Mouse (Mus musculus) hindbrain, embryonic 16.5 days (tissue): ENCODE measurements around the gene Fance. TPM values are rescaled to one million over a fixed set of nuclear protein-coding genes. Genes with fewer than 3 reads are reported as not detected.

ENCODE experiments used
- ATAC-seq: fragments of 200-750 bp; cut with Nextera tagmentation; 2 replicates; pipeline ENCODE4 v1.8.0; 2017; ENCODE audit warnings: moderate TSS enrichment, moderate library complexity
- H3K27ac ChIP-seq: fragments of 300-500 bp; sonication (generic); 2 replicates; pipeline ENCODE4 v1.5.1; 2014; ENCODE audit warnings: low read depth, mild to moderate bottlenecking, control low read depth, low read length, moderate library complexity
- H3K27me3 ChIP-seq: fragments of 300-500 bp; sonication (generic); replicated peaks from 2 replicates; pipeline ENCODE4 v1.6.1; 2014; ENCODE audit warnings: low read length; ENCODE audit not compliant: control insufficient read depth, insufficient read depth
- H3K36me3 ChIP-seq: fragments of 300-500 bp; sonication (generic); 2 replicates; pipeline ENCODE4 v1.6.1; 2014; ENCODE audit warnings: mild to moderate bottlenecking, low read length, moderate library complexity, mixed read lengths; ENCODE audit not compliant: control insufficient read depth, insufficient read depth
- H3K4me1 ChIP-seq: fragments of 300-500 bp; sonication (generic); 2 replicates; pipeline ENCODE4 v1.6.1; 2014; ENCODE audit warnings: low read depth, low read length; ENCODE audit not compliant: control insufficient read depth, insufficient read depth
- H3K4me2 ChIP-seq: fragments of 300-500 bp; sonication (generic); 2 replicates; pipeline ENCODE4 v1.6.1; 2014; ENCODE audit warnings: mild to moderate bottlenecking, low read length, control low read depth, moderate library complexity
- H3K4me3 ChIP-seq: fragments of 300-500 bp; sonication (generic); 2 replicates; pipeline ENCODE4 v1.5.1; 2014; ENCODE audit warnings: mild to moderate bottlenecking, low read length, control low read depth, moderate library complexity
- H3K9ac ChIP-seq: fragments of 300-500 bp; sonication (generic); 2 replicates; pipeline ENCODE4 v1.6.1; 2014; ENCODE audit warnings: low read depth, mild to moderate bottlenecking, control low read depth, low read length, moderate library complexity
- H3K9me3 ChIP-seq: fragments of 300-500 bp; sonication (generic); 2 replicates; pipeline ENCODE4 v1.6.1; 2014; ENCODE audit warnings: mild to moderate bottlenecking, low read length, moderate library complexity; ENCODE audit not compliant: control insufficient read depth
- WGBS: fragments of 180-500 bp; shearing (Covaris S2); extraction: QIAGEN DNeasy Blood & Tissue Kit; methylation state at CpG from one replicate; pipeline ENCODE4 v1.1.7; 2014; 5-methylcytosine and 5-hydroxymethylcytosine counted together
- polyA plus RNA-seq: library from polyadenylated mRNA; unstranded; fragments of >200 nt; fragmentation: Nextera tagmentation; extraction: Ambion mirVana; gene quantifications from 2 replicates; pipeline ENCODE4 v1.2.1, GENCODE M21; 2015

The Fance gene
- polyA plus RNA-seq, 1 experiment from 2014 or later: 25.0 TPM

GRCm38 (mm10) chr17:28278156-28278555 lies 35.2 kb upstream of the Fance start:
- Histone ChIP-seq H3K27me3 (no peaks in the 10 kb centered on the region), H3K4me2 (no peak overlapping the region), H3K4me3 (no peak overlapping the region), H3K36me3 (no peaks in the 10 kb centered on the region), H3K27ac (no peak overlapping the region), H3K9me3 (no peaks in the 10 kb centered on the region), H3K9ac (no peak overlapping the region), H3K4me1 (peaks cover 18% of the 10 kb centered on the region; the same call in 1 of the 2 replicates)
- ATAC-seq: no peak
- 78% methylated on average over 3 of the region's 3 CpGs for WGBS

GRCm38 (mm10) chr17:28279236-28279635 lies 34.1 kb upstream of the Fance start:
- H3K36me3 ChIP-seq: no peaks in the 10 kb centered on the region
- no peaks in the 10 kb centered on the region for H3K27me3 ChIP-seq
- H3K4me3 ChIP-seq: no peak overlapping the region
- no peak for ATAC-seq
- H3K9ac ChIP-seq: no peak overlapping the region
- H3K9me3 ChIP-seq: no peaks in the 10 kb centered on the region
- no peak overlapping the region for H3K4me2 ChIP-seq
- peaks cover 18% of the 10 kb centered on the region; the same call in 1 of the 2 replicates for H3K4me1 ChIP-seq
- WGBS: 49% methylated on average over 4 of the region's 4 CpGs
- no peak overlapping the region for H3K27ac ChIP-seq

- Histone ChIP-seq H3K9ac (no peak overlapping the region), H3K36me3 (no peaks in the 10 kb centered on the region), H3K4me1 (peaks cover 18% of the 10 kb centered on the region; the same call in 1 of the 2 replicates), H3K4me3 (no peak overlapping the region), H3K9me3 (no peaks in the 10 kb centered on the region), H3K4me2 (no peak overlapping the region), H3K27me3 (no peaks in the 10 kb centered on the region), H3K27ac (no peak overlapping the region)
- WGBS: 66% methylated on average over 15 of the region's 15 CpGs
- peak; percentile 41; the same call in 1 of the 2 replicates for ATAC-seq
These were observed 33.4 kb upstream of the Fance start for GRCm38 (mm10) chr17:28279780-28280422.

GRCm38 (mm10) chr17:28280423-28280800 lies 32.9 kb upstream of the Fance start:
- H3K36me3 ChIP-seq: no peaks in the 10 kb centered on the region
- peaks cover 18% of the 10 kb centered on the region; the same call in 1 of the 2 replicates for H3K4me1 ChIP-seq
- ATAC-seq: 0 out of 2 replicates have a peak, but pooled peaks have one; percentile 10
- no peaks in the 10 kb centered on the region for H3K9me3 ChIP-seq
- no peaks in the 10 kb centered on the region for H3K27me3 ChIP-seq
- H3K27ac ChIP-seq: no peak overlapping the region
- no peak overlapping the region for H3K9ac ChIP-seq
- 82% methylated on average over 7 of the region's 7 CpGs for WGBS
- no peak overlapping the region for H3K4me2 ChIP-seq
- H3K4me3 ChIP-seq: no peak overlapping the region

GRCm38 (mm10) chr17:28280831-28281377 lies 32.4 kb upstream of the Fance start:
- ATAC-seq: no peak

GRCm38 (mm10) chr17:28281866-28282441 lies 31.4 kb upstream of the Fance start:
- 92% methylated on average over 7 of the region's 7 CpGs for WGBS
- peaks cover 22% of the 10 kb centered on the region; the same call in 1 of the 2 replicates for H3K4me1 ChIP-seq

More at GRCm38 (mm10) chr17:28280831-28281377, 32.4 kb upstream of the Fance start:
- Histone ChIP-seq H3K27me3 (no peaks in the 10 kb centered on the region), H3K36me3 (no peaks in the 10 kb centered on the region), H3K27ac (no peak overlapping the region), H3K4me1 (peaks cover 20% of the 10 kb centered on the region; the same call in 1 of the 2 replicates), H3K9ac (no peak overlapping the region), H3K4me2 (no peak overlapping the region), H3K4me3 (no peak overlapping the region), H3K9me3 (no peaks in the 10 kb centered on the region)
- 52% methylated on average over 5 of the region's 5 CpGs for WGBS

GRCm38 (mm10) chr17:28283199-28283598 lies 30.1 kb upstream of the Fance start:
- Histone ChIP-seq H3K36me3 (no peaks in the 10 kb centered on the region), H3K27ac (no peak overlapping the region), H3K4me3 (no peak overlapping the region), H3K4me1 (peaks cover 15% of the 10 kb centered on the region; the same call in 1 of the 2 replicates), H3K27me3 (no peaks in the 10 kb centered on the region), H3K9ac (no peak overlapping the region), H3K4me2 (no peak overlapping the region), H3K9me3 (no peaks in the 10 kb centered on the region)
- no peak for ATAC-seq
- 90% methylated on average over 10 of the region's 10 CpGs for WGBS

More at GRCm38 (mm10) chr17:28281866-28282441, 31.4 kb upstream of the Fance start:
- H3K4me2 ChIP-seq: no peak overlapping the region
- no peak overlapping the region for H3K9ac ChIP-seq
- no peak overlapping the region for H3K4me3 ChIP-seq
- no peaks in the 10 kb centered on the region for H3K36me3 ChIP-seq
- no peak for ATAC-seq
- no peaks in the 10 kb centered on the region for H3K9me3 ChIP-seq
- H3K27me3 ChIP-seq: no peaks in the 10 kb centered on the region
- H3K27ac ChIP-seq: no peak overlapping the region

- Histone ChIP-seq H3K27ac (peak overlapping the region; percentile 13; the same call in 1 of the 2 replicates), H3K9me3 (no peaks in the 10 kb centered on the region), H3K9ac (peak overlapping the region; percentile 5; the same call in 1 of the 2 replicates), H3K27me3 (no peaks in the 10 kb centered on the region), H3K4me1 (peaks cover 6% of the 10 kb centered on the region; the same call in 1 of the 2 replicates), H3K36me3 (no peaks in the 10 kb centered on the region), H3K4me3 (no peak overlapping the region), H3K4me2 (no peak overlapping the region)
- WGBS: 70% methylated on average over 10 of the region's 10 CpGs
- no peak for ATAC-seq
These were observed 27.2 kb upstream of the Fance start for GRCm38 (mm10) chr17:28286133-28286532.

- Histone ChIP-seq H3K4me2 (no peak overlapping the region), H3K4me3 (no peak overlapping the region), H3K9ac (no peak overlapping the region), H3K4me1 (peaks cover 6% of the 10 kb centered on the region; the same call in 1 of the 2 replicates), H3K27ac (no peak overlapping the region), H3K9me3 (no peaks in the 10 kb centered on the region), H3K27me3 (no peaks in the 10 kb centered on the region), H3K36me3 (no peaks in the 10 kb centered on the region)
- 54% methylated on average over 5 of the region's 5 CpGs for WGBS
- no peak for ATAC-seq
These were observed 26.4 kb upstream of the Fance start for GRCm38 (mm10) chr17:28286964-28287363.
